Mouse (Mus musculus) heart, embryonic 16.5 days (tissue): ENCODE measurements around the gene Lcorl. TPM values are rescaled to one million over a fixed set of nuclear protein-coding genes. Genes with fewer than 3 reads are reported as not detected.

Source experiments
- ATAC-seq: fragments of 200-750 bp; cut with Nextera tagmentation; replicated peaks from 2 replicates; pipeline ENCODE4 v1.8.0; 2017; ENCODE audit warnings: moderate number of reproducible peaks; ENCODE audit not compliant: insufficient read depth, low FRiP score; ENCODE audit errors: extremely low read depth
- H3K27ac ChIP-seq: fragments of 300-500 bp; sonication (generic); 2 replicates; pipeline ENCODE4 v1.5.1; 2014; ENCODE audit warnings: mild to moderate bottlenecking, low read length, control low read depth, moderate library complexity
- H3K27me3 ChIP-seq: fragments of 300-500 bp; sonication (generic); 2 replicates; pipeline ENCODE4 v1.6.1; 2014; ENCODE audit warnings: low read length, mixed read lengths; ENCODE audit not compliant: control insufficient read depth, insufficient read depth
- H3K36me3 ChIP-seq: fragments of 300-500 bp; sonication (generic); 2 replicates; pipeline ENCODE4 v1.6.1; 2014; ENCODE audit not compliant: control insufficient read depth, insufficient read depth
- H3K4me1 ChIP-seq: fragments of 300-500 bp; sonication (generic); 2 replicates; pipeline ENCODE4 v1.6.1; 2014; ENCODE audit warnings: low read length, mixed read lengths; ENCODE audit not compliant: control insufficient read depth, insufficient read depth
- H3K4me2 ChIP-seq: fragments of 300-500 bp; sonication (generic); 2 replicates; pipeline ENCODE4 v1.6.1; 2014; ENCODE audit warnings: low read depth, mild to moderate bottlenecking, control low read depth, low read length
- H3K4me3 ChIP-seq: fragments of 300-500 bp; sonication (generic); 2 replicates; pipeline ENCODE4 v1.5.1; 2014; ENCODE audit warnings: mild to moderate bottlenecking, control low read depth, low read length
- H3K9ac ChIP-seq: fragments of 300-500 bp; sonication (generic); 2 replicates; pipeline ENCODE4 v1.6.1; 2014; ENCODE audit warnings: low read length, control low read depth
- H3K9me3 ChIP-seq: fragments of 300-500 bp; sonication (generic); replicated peaks from 2 replicates; pipeline ENCODE4 v1.6.1; 2016; ENCODE audit warnings: low read length; ENCODE audit not compliant: control insufficient read depth
- WGBS: fragments of 180-500 bp; shearing (Covaris S2); extraction: QIAGEN DNeasy Blood & Tissue Kit; methylation state at CpG from one replicate; pipeline ENCODE4 v1.1.7; 2014; 5-methylcytosine and 5-hydroxymethylcytosine counted together
- polyA plus RNA-seq: library from polyadenylated mRNA; unstranded; fragments of >200 nt; fragmentation: Nextera tagmentation; extraction: Ambion mirVana; gene quantifications from 2 replicates; pipeline ENCODE4 v1.2.1, GENCODE M21; 2015

The Lcorl gene
- 15.8 and 20.8 TPM in 2 replicates for polyA plus RNA-seq

DNA sequence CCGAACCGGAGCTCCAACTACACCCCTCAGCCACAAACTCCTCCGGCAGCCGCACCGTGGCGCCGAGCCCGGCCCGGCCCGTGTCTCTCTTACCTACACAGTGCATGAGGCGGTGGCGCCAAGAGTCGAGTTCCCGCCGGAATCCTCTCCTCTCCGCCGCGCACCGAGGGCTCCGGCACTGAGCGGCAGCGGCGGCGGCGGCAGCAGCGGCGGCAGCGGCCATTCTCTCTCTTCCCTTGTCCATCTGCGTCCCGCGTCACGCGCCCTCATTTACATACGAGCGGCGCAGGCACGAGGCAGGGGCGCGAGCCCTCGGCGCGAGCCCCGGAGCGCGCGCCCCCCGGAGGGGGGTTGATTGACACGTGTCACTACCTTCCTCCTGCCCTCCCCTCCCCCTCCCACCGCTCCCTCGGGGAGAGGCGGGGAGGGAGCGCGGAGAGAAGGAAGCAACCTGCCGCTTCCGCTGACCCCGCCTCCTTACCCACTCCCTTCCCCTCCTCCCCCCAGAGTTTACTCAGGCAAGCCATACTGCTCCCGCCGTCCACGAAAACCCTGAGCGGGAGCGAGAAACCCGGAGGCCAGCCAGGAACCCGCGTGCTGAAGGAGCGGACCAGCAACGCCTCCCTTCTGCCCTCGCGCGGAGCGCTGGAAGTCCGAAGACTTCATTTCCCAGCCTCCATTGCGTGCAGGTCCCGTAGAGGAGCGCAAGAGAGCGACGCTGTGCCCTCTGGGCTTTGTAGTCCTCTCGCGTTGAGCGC is at the start of gene Lcorl:
Gene Lcorl (minus strand): TSS at position 362 of the 758 bp plus-strand sequence.
- Histone ChIP-seq H3K9ac (peak within 1 kb of the TSS; percentile 96), H3K9me3 (no peaks in the 10 kb centered on the region), H3K27me3 (no peaks in the 10 kb centered on the region), H3K36me3 (no peaks in the 10 kb centered on the region), H3K4me2 (peak within 1 kb of the TSS; percentile 95), H3K4me1 (peaks cover 7% of the 10 kb centered on the region), H3K27ac (peak within 1 kb of the TSS; percentile 99), H3K4me3 (peak within 1 kb of the TSS; percentile 95)
- peak; percentile 95 for ATAC-seq
- under 1% methylated on average over 63 of the region's 79 CpGs for WGBS

DNA sequence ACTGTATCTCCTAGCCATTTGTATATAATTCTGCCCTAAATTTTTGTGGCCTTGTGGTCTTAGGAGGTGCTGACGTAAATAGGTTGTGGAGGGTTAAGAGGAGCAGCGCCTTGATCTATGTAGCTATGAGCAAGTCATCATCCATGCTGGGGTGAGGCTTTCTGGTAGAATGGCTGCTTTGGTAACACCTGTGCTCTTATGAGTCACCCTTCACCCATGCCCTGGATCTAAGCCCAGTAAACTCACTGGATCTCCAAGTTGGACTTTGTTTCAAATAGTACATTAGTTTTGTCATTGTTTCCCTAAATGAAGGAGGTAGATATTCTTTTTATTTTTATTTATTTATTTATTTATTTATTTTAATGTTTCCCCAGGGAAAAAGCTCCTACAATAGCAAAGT is 47.3 kb upstream of the Lcorl start:
- 87% methylated on average over 2 of the region's 2 CpGs for WGBS
- Histone ChIP-seq H3K4me2 (no peak overlapping the region), H3K27ac (no peak overlapping the region), H3K9ac (no peak overlapping the region), H3K4me1 (no peaks in the 10 kb centered on the region), H3K27me3 (no peaks in the 10 kb centered on the region), H3K36me3 (no peaks in the 10 kb centered on the region), H3K9me3 (no peaks in the 10 kb centered on the region), H3K4me3 (no peak overlapping the region)
- ATAC-seq: no peak

DNA sequence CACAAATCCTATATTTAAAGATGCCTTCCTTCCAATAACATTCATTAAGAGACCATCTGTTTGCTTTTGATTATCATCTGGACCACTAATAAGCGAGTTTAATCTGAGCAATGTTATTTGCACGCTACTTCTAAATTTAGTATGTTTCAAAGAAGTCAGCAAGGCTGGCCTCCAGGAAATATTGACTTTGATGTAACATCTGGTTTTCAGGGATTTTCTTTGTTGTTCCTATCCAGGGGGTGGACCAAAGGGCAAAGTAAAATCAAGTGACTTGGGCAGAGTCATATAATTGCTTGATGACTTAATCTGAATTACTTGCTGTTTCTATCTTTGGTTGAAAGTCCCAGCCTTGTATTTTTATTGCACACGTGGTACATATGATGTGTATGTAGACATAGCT is 45.8 kb upstream of the Lcorl start:
- H3K36me3 ChIP-seq: no peaks in the 10 kb centered on the region
- ATAC-seq: no peak
- no peaks in the 10 kb centered on the region for H3K27me3 ChIP-seq
- H3K27ac ChIP-seq: no peak overlapping the region
- no peak overlapping the region for H3K9ac ChIP-seq
- WGBS: 63% methylated on average over 3 of the region's 3 CpGs
- H3K4me2 ChIP-seq: no peak overlapping the region
- H3K4me3 ChIP-seq: no peak overlapping the region
- no peaks in the 10 kb centered on the region for H3K9me3 ChIP-seq
- no peaks in the 10 kb centered on the region for H3K4me1 ChIP-seq

DNA sequence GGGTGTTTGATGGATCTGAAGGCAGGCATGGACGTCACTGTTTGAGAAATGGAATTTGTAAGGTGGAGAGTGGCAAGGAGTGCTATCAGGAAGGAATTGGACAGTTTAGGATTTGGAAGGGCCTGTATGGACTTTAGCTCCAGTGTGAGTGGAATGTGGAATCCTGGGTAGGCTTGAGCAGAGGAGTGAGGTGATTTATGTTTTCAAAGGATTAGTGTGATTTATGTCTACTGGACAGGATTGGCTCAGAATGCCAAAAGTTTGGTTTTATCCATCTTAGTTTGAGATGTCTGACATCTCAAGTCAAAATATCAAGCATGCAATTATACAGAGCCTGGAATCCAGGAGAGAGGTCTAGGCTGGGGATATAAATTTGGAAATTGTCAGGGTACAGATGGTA is 37.9 kb upstream of the Lcorl start:
- Histone ChIP-seq H3K4me3 (no peak overlapping the region), H3K36me3 (no peaks in the 10 kb centered on the region), H3K27ac (no peak overlapping the region), H3K27me3 (no peaks in the 10 kb centered on the region), H3K9ac (no peak overlapping the region), H3K4me2 (no peak overlapping the region), H3K4me1 (no peaks in the 10 kb centered on the region), H3K9me3 (no peaks in the 10 kb centered on the region)
- no peak for ATAC-seq
- WGBS: 53% methylated on average over 1 of the region's 1 CpGs

DNA sequence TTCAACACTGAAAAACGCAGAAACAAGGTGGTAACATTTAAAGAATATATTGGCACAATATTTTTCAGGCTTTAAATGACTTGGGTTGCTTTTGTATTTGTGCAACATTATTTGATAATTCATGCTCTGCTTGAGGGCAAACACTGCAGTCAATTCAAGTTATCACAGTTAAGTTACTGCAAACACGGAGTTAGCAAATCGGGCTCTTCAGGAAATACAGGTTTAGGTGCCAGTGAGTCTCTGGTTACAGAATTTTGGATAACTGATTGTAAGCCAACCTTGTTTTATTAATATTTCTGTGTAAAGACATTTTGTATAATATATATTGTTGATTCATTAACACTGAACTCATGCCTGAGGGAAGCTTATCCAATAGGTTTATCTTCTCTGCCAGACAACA is 36.3 kb upstream of the Lcorl start:
- WGBS: 73% methylated on average over 3 of the region's 3 CpGs
- Histone ChIP-seq H3K4me2 (no peak overlapping the region), H3K27ac (no peak overlapping the region), H3K36me3 (no peaks in the 10 kb centered on the region), H3K27me3 (no peaks in the 10 kb centered on the region), H3K4me3 (no peak overlapping the region), H3K4me1 (no peaks in the 10 kb centered on the region), H3K9me3 (no peaks in the 10 kb centered on the region), H3K9ac (no peak overlapping the region)
- ATAC-seq: no peak

DNA sequence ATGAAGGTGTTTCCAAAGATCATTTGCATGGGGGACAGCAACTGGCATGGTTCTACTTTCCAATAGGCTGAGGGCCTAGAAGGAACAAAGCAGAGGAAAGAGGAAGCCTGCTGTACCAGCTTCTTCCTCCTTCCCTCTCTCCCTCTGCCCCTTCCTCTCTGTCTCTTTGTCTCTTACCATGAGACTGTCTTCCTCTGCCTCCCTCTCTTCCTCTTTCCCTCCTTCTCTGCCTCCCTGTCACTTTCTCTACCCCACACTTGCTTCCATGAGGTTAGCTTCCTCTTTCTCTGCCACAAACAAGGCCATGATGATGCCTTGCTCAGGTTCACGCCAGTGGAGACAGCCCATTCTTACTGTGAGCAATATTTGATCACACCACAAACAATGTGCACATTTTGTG is 18.9 kb upstream of the Lcorl start:
- Histone ChIP-seq H3K4me3 (no peak overlapping the region), H3K9ac (no peak overlapping the region), H3K36me3 (no peaks in the 10 kb centered on the region), H3K27me3 (no peaks in the 10 kb centered on the region), H3K9me3 (no peaks in the 10 kb centered on the region), H3K4me1 (no peaks in the 10 kb centered on the region), H3K27ac (no peak overlapping the region), H3K4me2 (no peak overlapping the region)
- 85% methylated on average over 1 of the region's 1 CpGs for WGBS
- ATAC-seq: no peak

DNA sequence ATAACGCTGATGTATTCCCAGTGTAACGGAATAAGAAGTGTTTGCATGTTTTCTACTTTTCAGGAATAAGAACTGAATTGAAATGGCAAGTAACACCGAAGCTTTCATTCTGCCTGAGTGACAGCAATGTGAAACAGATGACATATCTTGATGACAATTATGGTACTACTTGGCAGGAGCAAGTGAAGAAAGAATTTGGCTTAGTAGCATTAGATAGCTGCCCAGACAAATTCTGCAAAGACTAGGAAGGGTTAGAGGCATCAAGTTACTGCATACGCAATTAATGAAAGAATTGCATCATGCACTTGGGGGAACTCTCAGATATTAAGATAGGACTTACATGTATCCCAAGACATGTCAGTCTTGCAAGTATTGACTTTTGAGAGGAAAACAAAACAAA is 18.1 kb upstream of the Lcorl start:
- no peaks in the 10 kb centered on the region for H3K27me3 ChIP-seq
- no peak overlapping the region for H3K27ac ChIP-seq
- no peaks in the 10 kb centered on the region for H3K4me1 ChIP-seq
- no peak overlapping the region for H3K9ac ChIP-seq
- H3K4me2 ChIP-seq: no peak overlapping the region
- no peaks in the 10 kb centered on the region for H3K36me3 ChIP-seq
- no peak overlapping the region for H3K4me3 ChIP-seq
- ATAC-seq: no peak
- no peaks in the 10 kb centered on the region for H3K9me3 ChIP-seq
- WGBS: 55% methylated on average over 4 of the region's 4 CpGs

DNA sequence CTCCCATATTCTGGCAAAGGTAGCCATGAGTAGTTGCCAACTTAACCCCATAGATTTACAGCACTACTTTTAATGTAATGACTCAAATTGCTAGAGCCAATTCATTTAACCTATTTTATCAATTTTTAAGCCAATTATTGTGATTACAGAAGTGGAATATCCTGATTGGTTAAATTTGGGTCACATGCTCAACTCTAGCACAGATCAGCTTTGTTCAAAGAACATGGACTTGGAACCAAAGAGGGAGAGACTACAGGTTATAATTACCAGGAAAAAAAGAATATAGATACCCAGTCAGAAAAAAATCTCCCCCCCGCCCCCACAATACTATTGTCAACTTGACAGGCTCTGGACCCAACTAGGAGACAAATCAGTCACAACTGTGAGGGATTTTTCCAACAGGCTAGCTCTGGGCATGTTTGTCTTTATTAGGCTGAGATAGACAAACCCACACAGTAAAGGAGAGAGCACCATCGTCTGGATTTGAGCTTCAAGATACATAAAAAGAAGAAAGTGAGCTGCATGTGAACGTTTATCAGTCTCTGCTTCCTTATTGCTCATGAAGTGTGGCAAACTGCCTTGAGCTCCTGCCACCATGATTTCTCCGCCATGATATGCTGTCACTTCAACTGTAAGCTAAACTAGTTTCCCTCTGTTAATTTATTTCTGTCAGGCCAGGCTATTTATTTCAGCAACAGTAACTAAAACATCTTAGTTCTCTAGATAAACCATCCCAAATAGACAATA is 17.0 kb upstream of the Lcorl start:
- 70% methylated on average over 4 of the region's 4 CpGs for WGBS
- no peak overlapping the region for H3K27ac ChIP-seq
- H3K27me3 ChIP-seq: no peaks in the 10 kb centered on the region
- no peaks in the 10 kb centered on the region for H3K36me3 ChIP-seq
- no peak overlapping the region for H3K9ac ChIP-seq
- no peak overlapping the region for H3K4me3 ChIP-seq
- no peaks in the 10 kb centered on the region for H3K9me3 ChIP-seq
- no peak overlapping the region for H3K4me2 ChIP-seq
- no peak for ATAC-seq
- no peaks in the 10 kb centered on the region for H3K4me1 ChIP-seq

DNA sequence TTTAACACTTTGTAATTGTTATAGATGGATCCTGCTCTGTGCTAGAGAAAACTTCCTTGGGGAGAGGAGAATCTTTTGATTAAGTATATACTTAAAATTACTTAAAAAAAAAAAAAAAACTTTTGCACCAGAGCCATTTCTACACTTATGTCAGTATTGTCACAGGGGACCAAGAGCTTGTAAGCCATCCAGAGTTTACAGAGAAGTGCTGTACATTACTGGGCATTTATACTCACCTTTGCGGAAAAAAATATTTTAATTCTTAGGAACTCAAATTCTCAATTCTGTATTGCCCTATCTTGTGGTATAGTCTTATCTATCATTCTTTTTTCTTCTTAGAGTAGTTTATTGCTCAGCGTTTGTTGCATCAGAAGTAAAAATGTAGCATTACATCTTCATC is 953 bp upstream of the Lcorl start:
- peak overlapping the region; percentile 95 for H3K4me2 ChIP-seq
- H3K9ac ChIP-seq: peak overlapping the region; percentile 74; the same call in 1 of the 2 replicates
- no peaks in the 10 kb centered on the region for H3K27me3 ChIP-seq
- WGBS: 81% methylated on average over 2 of the region's 2 CpGs
- no peaks in the 10 kb centered on the region for H3K36me3 ChIP-seq
- H3K27ac ChIP-seq: no peak overlapping the region
- peaks cover 7% of the 10 kb centered on the region for H3K4me1 ChIP-seq
- peak overlapping the region; percentile 95 for H3K4me3 ChIP-seq
- no peaks in the 10 kb centered on the region for H3K9me3 ChIP-seq
- no peak for ATAC-seq
